Mouse (Mus musculus) heart, postnatal 0 days (tissue): ENCODE results near the gene Dock7.

Experiments used
- CTCF ChIP-seq: IDR thresholded peaks from 2 replicates; pipeline ENCODE4 v1.5.1; 2016; ENCODE audit warnings: antibody characterized with exemption, control low read depth, low read depth
- EP300 ChIP-seq: IDR thresholded peaks from 2 replicates; pipeline ENCODE4 v1.6.1; 2016; ENCODE audit warnings: antibody characterized with exemption, low read depth

- TF ChIP-seq CTCF (no peak), EP300 (no peak)
Observed at GRCm38 (mm10) chr4:99143323-99143722, 22.6 kb upstream of the Dock7 start.
